Mouse (Mus musculus) gonadal fat pad, adult 2 months (tissue): ENCODE results near the gene Qdpr. TPM values are rescaled to one million over a fixed set of nuclear protein-coding genes. Genes with fewer than 3 reads are reported as not detected.

Experiments
- DNase-seq: peaks from one replicate; pipeline ENCODE4 v3.0.0-alpha.2; 2012; ENCODE audit warnings: low read depth
- polyA plus RNA-seq: library from polyadenylated mRNA; depleted of rRNA; stranded (reverse); fragments of >200 nt; gene quantifications from 2 replicates; pipeline ENCODE4 v1.2.3, GENCODE M21; 2012; rRNA removed

Gene Qdpr
- polyA plus RNA-seq, 1 experiment, result 187 TPM

DNA sequence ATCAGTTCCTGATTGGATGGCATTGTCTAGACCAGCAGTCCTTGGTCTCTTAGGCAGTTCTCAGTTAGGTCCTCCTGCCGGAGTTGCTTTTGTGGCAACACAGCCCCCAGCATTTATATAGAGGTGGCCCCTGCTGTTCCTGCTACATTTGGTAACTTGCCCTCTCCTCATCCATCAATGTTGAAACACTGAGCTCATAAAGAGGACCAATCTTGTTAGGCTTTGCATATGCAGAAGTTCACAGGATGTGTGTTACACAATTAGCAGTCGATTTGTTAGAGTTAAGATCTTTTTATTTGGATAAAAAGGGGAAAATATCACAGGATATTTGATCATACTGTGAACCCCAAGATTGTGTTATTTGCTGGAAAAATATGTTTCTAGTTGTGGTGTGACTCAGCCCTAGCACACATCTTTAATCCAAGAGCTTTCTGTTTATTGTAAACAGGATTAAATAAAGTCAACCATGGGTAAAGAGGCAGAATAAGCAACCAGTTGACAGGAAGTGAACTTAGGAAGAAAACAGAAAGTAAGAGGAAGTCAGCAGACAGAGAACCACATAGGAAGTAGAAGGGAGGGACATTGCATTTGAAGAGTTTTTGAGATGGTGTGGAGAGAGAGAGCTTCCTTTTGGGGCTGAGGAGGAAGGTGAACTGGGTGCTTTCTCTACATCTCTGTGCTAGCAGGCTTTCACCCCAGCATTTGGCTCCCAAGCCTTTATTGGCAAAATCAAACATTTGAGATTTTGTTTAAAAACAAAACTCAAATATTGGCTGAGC lies 65.8 kb downstream of the Qdpr start:
- no peak for DNase-seq

Other genes with a start within 250 kb of the Qdpr start
- gene Clrn2, start 3.5 kb upstream of the Qdpr start, polyA plus RNA-seq, result not detected in 2 replicates
- 182 and 251 TPM in 2 replicates for gene Lap3, start 43.1 kb upstream of the Qdpr start, polyA plus RNA-seq
- gene Med28, start 70.0 kb upstream of the Qdpr start, polyA plus RNA-seq, result 149 and 152 TPM in 2 replicates
- 2.0 and 3.3 TPM in 2 replicates for gene Fam184b, start 189.4 kb upstream of the Qdpr start, polyA plus RNA-seq
- 0.28 and 0.29 TPM in 2 replicates for gene Ncapg, start 219.7 kb upstream of the Qdpr start, polyA plus RNA-seq